8 mouse cellular contexts compared by ENCODE assay signal in the genomic region with DNA sequence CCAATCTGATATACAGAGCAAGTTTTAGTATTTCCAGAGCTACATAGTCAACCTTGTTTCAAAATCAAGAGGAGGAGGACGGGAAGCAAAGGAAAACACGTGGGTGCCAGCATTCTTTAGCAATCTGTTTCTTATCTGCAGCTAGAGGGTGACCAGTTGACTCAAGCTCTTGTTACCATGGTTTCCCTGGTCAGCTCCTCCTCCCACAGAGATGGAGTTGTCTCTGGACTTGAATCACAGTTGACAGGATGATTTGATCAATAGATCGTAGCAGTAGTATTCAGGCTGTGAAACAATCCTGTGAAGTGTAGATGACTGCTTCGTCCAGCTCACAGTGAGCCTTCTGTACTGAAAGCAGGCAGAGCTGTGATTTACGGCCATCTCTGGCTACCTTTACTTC. TPM values are rescaled to one million over a fixed set of nuclear protein-coding genes. Genes with fewer than 3 reads are reported as not detected.
DNase-seq lines count a peak whose midpoint lies in the region; ATAC-seq lines count a peak whose summit lies in the region.

No protein-coding gene starts in this region.

- no peaks in the 10 kb centered on the region for H3K9me3 ChIP-seq in forebrain, embryonic 10.5 days
- no peaks in the 10 kb centered on the region for H3K9me3 ChIP-seq in forebrain, embryonic 12.5 days
- H3K9me3 ChIP-seq in ES-E14 (ENCODE audit: control insufficient read depth, insufficient read depth, low read depth, low read length): no peaks in the 10 kb centered on the region
- H3K9me3 ChIP-seq in liver, embryonic 12.5 days (replicated peaks): no peaks in the 10 kb centered on the region
- H3K9me3 ChIP-seq in forebrain, embryonic 14.5 days (replicated peaks; ENCODE audit: control insufficient read depth, low read length): no peaks in the 10 kb centered on the region
- no peaks in the 10 kb centered on the region for H3K9me3 ChIP-seq in hindbrain, embryonic 12.5 days (replicated peaks)

- no peaks in the 10 kb centered on the region for H3K36me3 ChIP-seq in forebrain, embryonic 10.5 days (replicated peaks)
- H3K36me3 ChIP-seq in forebrain, embryonic 12.5 days (replicated peaks): no peaks in the 10 kb centered on the region
- no peaks in the 10 kb centered on the region for H3K36me3 ChIP-seq in ES-E14 (ENCODE audit: control insufficient read depth, insufficient read depth, low read length, poor library complexity, severe bottlenecking)
- no peaks in the 10 kb centered on the region for H3K36me3 ChIP-seq in liver, embryonic 12.5 days
- H3K36me3 ChIP-seq in forebrain, embryonic 14.5 days (ENCODE audit: control insufficient read depth, insufficient read depth, low read length): no peaks in the 10 kb centered on the region
- H3K36me3 ChIP-seq in hindbrain, embryonic 12.5 days: no peaks in the 10 kb centered on the region

- H3K9ac ChIP-seq in forebrain, embryonic 12.5 days: no peak overlapping the region
- no peak overlapping the region for H3K9ac ChIP-seq in ES-E14 (ENCODE audit: insufficient read depth, low read depth, low read length, poor library complexity, severe bottlenecking)
- H3K9ac ChIP-seq in liver, embryonic 12.5 days: no peak overlapping the region
- H3K9ac ChIP-seq in forebrain, embryonic 14.5 days (ENCODE audit: low read length): no peak overlapping the region
- no peak overlapping the region for H3K9ac ChIP-seq in hindbrain, embryonic 12.5 days

- H3K4me3 ChIP-seq in forebrain, embryonic 10.5 days: no peak overlapping the region
- no peak overlapping the region for H3K4me3 ChIP-seq in forebrain, embryonic 12.5 days (replicated peaks)
- no peak overlapping the region for H3K4me3 ChIP-seq in ES-E14 (ENCODE audit: insufficient read depth in 1 of 2, low read depth in 1 of 2, low read length in 2 of 2, poor library complexity in 1 of 2, severe bottlenecking in 1 of 2)
- no peak overlapping the region for H3K4me3 ChIP-seq in liver, embryonic 12.5 days
- no peak overlapping the region for H3K4me3 ChIP-seq in forebrain, embryonic 14.5 days (ENCODE audit: low read depth, low read length)
- no peak overlapping the region for H3K4me3 ChIP-seq in hindbrain, embryonic 12.5 days

- 52% methylated on average over 5 of the region's 5 CpGs for WGBS in forebrain, embryonic 10.5 days
- 50% methylated on average over 5 of the region's 5 CpGs for WGBS in forebrain, embryonic 12.5 days
- WGBS in liver, embryonic 12.5 days (ENCODE audit: insufficient replicate concordance): 32% methylated on average over 5 of the region's 5 CpGs
- 53% methylated on average over 5 of the region's 5 CpGs for WGBS in forebrain, embryonic 14.5 days
- WGBS in hindbrain, embryonic 12.5 days: 21% methylated on average over 5 of the region's 5 CpGs

- H3K27ac ChIP-seq in forebrain, embryonic 10.5 days: peak overlapping the region; percentile 35; the same call in 1 of the 2 replicates
- no peak overlapping the region for H3K27ac ChIP-seq in forebrain, embryonic 12.5 days
- H3K27ac ChIP-seq in ES-E14 (ENCODE audit: insufficient read depth, low read depth, low read length, poor library complexity, severe bottlenecking): no peak overlapping the region
- H3K27ac ChIP-seq in liver, embryonic 12.5 days: 0 out of 2 replicates have a peak overlapping the region, but pooled peaks have one; percentile 20
- no peak overlapping the region for H3K27ac ChIP-seq in forebrain, embryonic 14.5 days (ENCODE audit: low read depth, low read length)
- no peak overlapping the region for H3K27ac ChIP-seq in hindbrain, embryonic 12.5 days

- peak; percentile 38 for DNase-seq in forebrain, embryonic 10.5 days (ENCODE audit: extremely low spot score, low spot score)
- DNase-seq in ES-E14 (ENCODE audit: low read depth, low spot score): no peak
- DNase-seq in fat pad, adult 2 months (ENCODE audit: extremely low read depth, low read depth, low spot score): peak; percentile 77
- DNase-seq in layer of hippocampus, postnatal 36 days: no peak
- no peak for DNase-seq in forebrain, embryonic 14.5 days (ENCODE audit: low spot score)

- H3K4me2 ChIP-seq in forebrain, embryonic 12.5 days: no peak overlapping the region
- H3K4me2 ChIP-seq in liver, embryonic 12.5 days: no peak overlapping the region
- no peak overlapping the region for H3K4me2 ChIP-seq in forebrain, embryonic 14.5 days (ENCODE audit: low read length)
- no peak overlapping the region for H3K4me2 ChIP-seq in hindbrain, embryonic 12.5 days (replicated peaks)

- no peak for ATAC-seq in forebrain, embryonic 12.5 days (ENCODE audit: low FRiP score)
- ATAC-seq in liver, embryonic 12.5 days: no peak
- ATAC-seq in forebrain, embryonic 14.5 days: no peak
- ATAC-seq in hindbrain, embryonic 12.5 days (ENCODE audit: low FRiP score): no peak

- H3K27me3 ChIP-seq in forebrain, embryonic 10.5 days (ENCODE audit: poor library complexity, severe bottlenecking): no peaks in the 10 kb centered on the region
- H3K27me3 ChIP-seq in forebrain, embryonic 12.5 days: no peaks in the 10 kb centered on the region
- H3K27me3 ChIP-seq in liver, embryonic 12.5 days (replicated peaks): no peaks in the 10 kb centered on the region
- H3K27me3 ChIP-seq in forebrain, embryonic 14.5 days (replicated peaks; ENCODE audit: control insufficient read depth, insufficient read depth, low read length): no peaks in the 10 kb centered on the region
- 0 out of 2 replicates have a peak, but pooled peaks cover 2% of the 10 kb centered on the region for H3K27me3 ChIP-seq in hindbrain, embryonic 12.5 days

- in situ Hi-C loops in ES-E14 (cut with MboI; ENCODE audit: low sequenced_read_pairs in 2 of 2, unreplicated experiment in 2 of 2): loop anchor here in 1 of 2 experiments (10.0 kb wide), 1 partner anchor 61 kb away; the partner anchor contains the start of gene Sox15

- H3K4me1 ChIP-seq in forebrain, embryonic 10.5 days: peaks cover 32% of the 10 kb centered on the region
- peaks cover 5% of the 10 kb centered on the region; the same call in 1 of the 2 replicates for H3K4me1 ChIP-seq in forebrain, embryonic 12.5 days
- peaks cover 1 to 10% of the 10 kb centered on the region in 2 experiments; a peak in 3 of 4 replicates for H3K4me1 ChIP-seq in ES-E14 (ENCODE audit: control insufficient read depth in 2 of 2, insufficient read depth in 2 of 2, low read length in 2 of 2, poor library complexity in 1 of 2)
- H3K4me1 ChIP-seq in liver, embryonic 12.5 days: peaks cover 47% of the 10 kb centered on the region
- no peaks in the 10 kb centered on the region for H3K4me1 ChIP-seq in forebrain, embryonic 14.5 days (ENCODE audit: control insufficient read depth, insufficient read depth, low read length)
- H3K4me1 ChIP-seq in hindbrain, embryonic 12.5 days: peaks cover 12% of the 10 kb centered on the region

RNA-seq across cellular contexts. Expression of gene Tnfsfm13, which starts 20.0 kb away (rescaled TPM):
- 0.44 and 0.55 TPM in 2 replicates for polyA plus RNA-seq in forebrain, embryonic 10.5 days (2016; fragmentation: Nextera tagmentation; extraction: Ambion mirVana)
- polyA plus RNA-seq in forebrain, embryonic 12.5 days (2016; fragmentation: Nextera tagmentation; extraction: Ambion mirVana): 0.51 and 0.84 TPM in 2 replicates
- 13.7 and 19.9 TPM in 2 replicates for total RNA-seq in ES-E14 (2012; rRNA removed)
- 0.72 and 0.98 TPM in 2 replicates for polyA plus RNA-seq in liver, embryonic 12.5 days (2016; fragmentation: Nextera tagmentation; extraction: Ambion mirVana)
- total RNA-seq in layer of hippocampus, postnatal 36 days (2021): 1 to 10 TPM in 1 of 2 experiments, under 1 TPM in 1; 0.90 to 1.2 TPM
- 1.5 and 1.6 TPM in 2 replicates for polyA plus RNA-seq in forebrain, embryonic 14.5 days (2014; fragmentation: Nextera tagmentation; extraction: Ambion mirVana)
- polyA plus RNA-seq in hindbrain, embryonic 12.5 days (2016; fragmentation: Nextera tagmentation; extraction: Ambion mirVana): 0.80 and 1.9 TPM in 2 replicates

RNA-seq across cellular contexts. Expression of gene Tnfsf12, which starts 20.3 kb away (rescaled TPM):
- polyA plus RNA-seq in forebrain, embryonic 10.5 days (2016; fragmentation: Nextera tagmentation; extraction: Ambion mirVana): 1.1 and 1.6 TPM in 2 replicates
- polyA plus RNA-seq in forebrain, embryonic 12.5 days (2016; fragmentation: Nextera tagmentation; extraction: Ambion mirVana): 1.3 and 1.6 TPM in 2 replicates
- total RNA-seq in ES-E14 (2012; rRNA removed): 8.7 and 16.1 TPM in 2 replicates
- polyA plus RNA-seq in liver, embryonic 12.5 days (2016; fragmentation: Nextera tagmentation; extraction: Ambion mirVana): 3.3 and 3.6 TPM in 2 replicates
- 1 to 10 TPM; 8.2 to 8.8 TPM for total RNA-seq in layer of hippocampus, postnatal 36 days (2021)
- polyA plus RNA-seq in forebrain, embryonic 14.5 days (2014; fragmentation: Nextera tagmentation; extraction: Ambion mirVana): 2.2 and 2.7 TPM in 2 replicates
- polyA plus RNA-seq in hindbrain, embryonic 12.5 days (2016; fragmentation: Nextera tagmentation; extraction: Ambion mirVana): 3.1 and 3.4 TPM in 2 replicates

RNA-seq across cellular contexts. Expression of gene Tnfsf13, which starts 30.3 kb away (rescaled TPM):
- 0.20 TPM in 1 of 2 replicates, not detected in the other for polyA plus RNA-seq in forebrain, embryonic 10.5 days (2016; fragmentation: Nextera tagmentation; extraction: Ambion mirVana)
- 0.26 TPM in 1 of 2 replicates, not detected in the other for polyA plus RNA-seq in forebrain, embryonic 12.5 days (2016; fragmentation: Nextera tagmentation; extraction: Ambion mirVana)
- total RNA-seq in ES-E14 (2012; rRNA removed): 8.6 and 11.7 TPM in 2 replicates
- polyA plus RNA-seq in liver, embryonic 12.5 days (2016; fragmentation: Nextera tagmentation; extraction: Ambion mirVana): 0.14 and 0.23 TPM in 2 replicates
- total RNA-seq in layer of hippocampus, postnatal 36 days (2021): 1 to 10 TPM; 2.1 to 3.1 TPM
- 0.53 TPM in 1 of 2 replicates, not detected in the other for polyA plus RNA-seq in forebrain, embryonic 14.5 days (2014; fragmentation: Nextera tagmentation; extraction: Ambion mirVana)
- polyA plus RNA-seq in hindbrain, embryonic 12.5 days (2016; fragmentation: Nextera tagmentation; extraction: Ambion mirVana): 0.42 and 0.49 TPM in 2 replicates

RNA-seq across cellular contexts. Expression of gene Senp3, which starts 34.0 kb away (rescaled TPM):
- 127 and 128 TPM in 2 replicates for polyA plus RNA-seq in forebrain, embryonic 10.5 days (2016; fragmentation: Nextera tagmentation; extraction: Ambion mirVana)
- 106 and 119 TPM in 2 replicates for polyA plus RNA-seq in forebrain, embryonic 12.5 days (2016; fragmentation: Nextera tagmentation; extraction: Ambion mirVana)
- total RNA-seq in ES-E14 (2012; rRNA removed): 265 and 282 TPM in 2 replicates
- 53.8 and 56.2 TPM in 2 replicates for polyA plus RNA-seq in liver, embryonic 12.5 days (2016; fragmentation: Nextera tagmentation; extraction: Ambion mirVana)
- 100 to 1,000 TPM; 101 to 122 TPM for total RNA-seq in layer of hippocampus, postnatal 36 days (2021)
- polyA plus RNA-seq in forebrain, embryonic 14.5 days (2014; fragmentation: Nextera tagmentation; extraction: Ambion mirVana): 81.8 and 88.2 TPM in 2 replicates
- polyA plus RNA-seq in hindbrain, embryonic 12.5 days (2016; fragmentation: Nextera tagmentation; extraction: Ambion mirVana): 105 and 106 TPM in 2 replicates

RNA-seq across cellular contexts. Expression of gene Polr2a, which starts 42.5 kb away (rescaled TPM):
- 32.9 and 34.5 TPM in 2 replicates for polyA plus RNA-seq in forebrain, embryonic 10.5 days (2016; fragmentation: Nextera tagmentation; extraction: Ambion mirVana)
- polyA plus RNA-seq in forebrain, embryonic 12.5 days (2016; fragmentation: Nextera tagmentation; extraction: Ambion mirVana): 31.3 and 35.4 TPM in 2 replicates
- total RNA-seq in ES-E14 (2012; rRNA removed): 71.9 and 74.2 TPM in 2 replicates
- polyA plus RNA-seq in liver, embryonic 12.5 days (2016; fragmentation: Nextera tagmentation; extraction: Ambion mirVana): 17.4 and 20.2 TPM in 2 replicates
- total RNA-seq in layer of hippocampus, postnatal 36 days (2021): 10 to 100 TPM; 61.2 to 61.3 TPM
- 21.1 and 21.3 TPM in 2 replicates for polyA plus RNA-seq in forebrain, embryonic 14.5 days (2014; fragmentation: Nextera tagmentation; extraction: Ambion mirVana)
- polyA plus RNA-seq in hindbrain, embryonic 12.5 days (2016; fragmentation: Nextera tagmentation; extraction: Ambion mirVana): 32.2 and 39.0 TPM in 2 replicates

Comparison
In these comparisons a context has a peak if more than half of its experiments do, and no peak if none do; other contexts are left out.
1. DNase-seq: peak in forebrain, embryonic 10.5 days (single experiment) and fat pad, adult 2 months (single experiment); none in ES-E14 (single experiment), layer of hippocampus, postnatal 36 days (0 of 2) and forebrain, embryonic 14.5 days (single experiment).
2. H3K27ac ChIP-seq: peak in forebrain, embryonic 10.5 days (single experiment) and liver, embryonic 12.5 days (single experiment); none in forebrain, embryonic 12.5 days (single experiment), ES-E14 (single experiment), forebrain, embryonic 14.5 days (single experiment) and hindbrain, embryonic 12.5 days (single experiment).